Mouse (Mus musculus): ENCODE results near the gene Mrpl21. TPM values are rescaled to one million over a fixed set of nuclear protein-coding genes. Genes with fewer than 3 reads are reported as not detected.

The Mrpl21 gene
- total RNA-seq, 1 experiment, result 105 TPM

DNA sequence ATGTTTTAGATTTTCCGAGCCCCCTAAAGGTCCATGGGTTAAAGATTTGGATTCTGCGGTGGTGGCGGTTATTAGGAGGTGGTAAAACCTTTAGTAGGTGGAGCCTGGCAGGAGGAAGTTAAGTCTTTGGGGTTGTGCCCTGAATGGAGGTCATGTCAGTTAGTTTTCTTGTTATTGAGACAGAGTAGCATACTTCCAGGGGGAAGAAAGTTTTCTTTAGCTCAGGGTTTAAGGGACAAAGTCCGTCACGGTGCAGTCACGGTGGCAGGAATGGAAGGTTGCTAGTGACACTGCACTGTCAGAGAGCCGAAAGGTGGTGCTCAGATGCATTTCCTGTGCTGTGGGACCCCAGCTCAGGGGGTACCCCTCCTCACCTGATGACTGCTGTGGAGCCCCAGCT lies 15.1 kb downstream of the Mrpl21 start:
- DNase-seq (ENCODE audit: low read depth, low spot score), result no peak
- in situ Hi-C loops (cut with MboI; ENCODE audit: low sequenced_read_pairs in 2 of 2, unreplicated experiment in 2 of 2), result no loop called here

DNA sequence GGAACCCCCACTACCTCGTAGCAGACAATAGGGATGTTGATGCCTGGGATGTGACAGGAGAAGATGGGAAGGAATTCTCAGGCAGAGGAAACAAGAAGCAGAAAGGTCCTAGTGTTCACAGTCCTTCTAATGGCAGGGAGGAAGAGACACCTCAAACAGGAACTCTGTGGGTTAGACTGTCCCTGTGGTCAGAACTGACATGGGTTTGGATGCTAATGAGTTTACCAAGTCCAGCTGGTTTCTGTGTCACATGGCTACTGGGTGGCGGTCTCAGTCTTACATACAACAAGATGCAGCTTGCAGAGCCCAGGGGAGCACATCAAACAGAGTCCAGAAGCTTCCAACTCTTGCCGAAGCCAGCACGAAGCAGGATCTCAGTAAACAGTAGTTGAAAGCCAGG lies 21.3 kb downstream of the Mrpl21 start:
- in situ Hi-C loops (cut with MboI; ENCODE audit: low sequenced_read_pairs in 2 of 2, unreplicated experiment in 2 of 2), result no loop called here
- Histone ChIP-seq H3K27ac (ENCODE audit: insufficient read depth, low read depth, low read length, poor library complexity, severe bottlenecking) (no peak overlapping the region), H3K9ac (ENCODE audit: insufficient read depth, low read depth, low read length, poor library complexity, severe bottlenecking) (no peak overlapping the region), H3K9me3 (ENCODE audit: control insufficient read depth, insufficient read depth, low read depth, low read length) (no peaks in the 10 kb centered on the region), H3K4me1 (ENCODE audit: control insufficient read depth in 2 of 2, insufficient read depth in 2 of 2, low read length in 2 of 2, poor library complexity in 1 of 2) (peaks cover 1 to 4% of the 10 kb centered on the region in 2 experiments; a peak in 1 of 4 replicates), H3K4me3 (ENCODE audit: insufficient read depth in 1 of 2, low read depth in 1 of 2, low read length in 2 of 2, poor library complexity in 1 of 2, severe bottlenecking in 1 of 2) (no peak overlapping the region), H3K36me3 (ENCODE audit: control insufficient read depth, insufficient read depth, low read length, poor library complexity, severe bottlenecking) (no peaks in the 10 kb centered on the region)
- TF ChIP-seq ZNF384 (IDR thresholded peaks at IDR 0.05; ENCODE audit: low read depth, low read length) (no peak), ZC3H11A (IDR thresholded peaks at IDR 0.05; ENCODE audit: borderline replicate concordance, low read depth, low read length) (no peak), HCFC1 (IDR thresholded peaks at IDR 0.05; ENCODE audit: borderline replicate concordance, insufficient read depth, low read length) (no peak), MAFK (IDR thresholded peaks at IDR 0.05; ENCODE audit: insufficient read depth, low read depth, low read length) (no peak), CHD2 (IDR thresholded peaks at IDR 0.05; ENCODE audit: low read depth, low read length) (no peak)
- DNase-seq (ENCODE audit: low read depth, low spot score), result no peak

More for the DNA sequence above, 15.1 kb downstream of the Mrpl21 start:
- Histone ChIP-seq H3K4me3 (ENCODE audit: insufficient read depth in 1 of 2, low read depth in 1 of 2, low read length in 2 of 2, poor library complexity in 1 of 2, severe bottlenecking in 1 of 2) (no peak overlapping the region), H3K27ac (ENCODE audit: insufficient read depth, low read depth, low read length, poor library complexity, severe bottlenecking) (no peak overlapping the region), H3K9me3 (ENCODE audit: control insufficient read depth, insufficient read depth, low read depth, low read length) (no peaks in the 10 kb centered on the region), H3K36me3 (ENCODE audit: control insufficient read depth, insufficient read depth, low read length, poor library complexity, severe bottlenecking) (no peaks in the 10 kb centered on the region), H3K9ac (ENCODE audit: insufficient read depth, low read depth, low read length, poor library complexity, severe bottlenecking) (no peak overlapping the region), H3K4me1 (ENCODE audit: control insufficient read depth in 2 of 2, insufficient read depth in 2 of 2, low read length in 2 of 2, poor library complexity in 1 of 2) (peaks cover 0 to 9% of the 10 kb centered on the region in 2 experiments; a peak in 1 of 4 replicates)
- no peak for TF ChIP-seq MAFK (IDR thresholded peaks at IDR 0.05; ENCODE audit: insufficient read depth, low read depth, low read length)
- TF ChIP-seq ZC3H11A (IDR thresholded peaks at IDR 0.05; ENCODE audit: borderline replicate concordance, low read depth, low read length), result no peak
- TF ChIP-seq HCFC1 (IDR thresholded peaks at IDR 0.05; ENCODE audit: borderline replicate concordance, insufficient read depth, low read length), result no peak
- no peak for TF ChIP-seq CHD2 (IDR thresholded peaks at IDR 0.05; ENCODE audit: low read depth, low read length)
- TF ChIP-seq ZNF384 (IDR thresholded peaks at IDR 0.05; ENCODE audit: low read depth, low read length), result no peak

DNA sequence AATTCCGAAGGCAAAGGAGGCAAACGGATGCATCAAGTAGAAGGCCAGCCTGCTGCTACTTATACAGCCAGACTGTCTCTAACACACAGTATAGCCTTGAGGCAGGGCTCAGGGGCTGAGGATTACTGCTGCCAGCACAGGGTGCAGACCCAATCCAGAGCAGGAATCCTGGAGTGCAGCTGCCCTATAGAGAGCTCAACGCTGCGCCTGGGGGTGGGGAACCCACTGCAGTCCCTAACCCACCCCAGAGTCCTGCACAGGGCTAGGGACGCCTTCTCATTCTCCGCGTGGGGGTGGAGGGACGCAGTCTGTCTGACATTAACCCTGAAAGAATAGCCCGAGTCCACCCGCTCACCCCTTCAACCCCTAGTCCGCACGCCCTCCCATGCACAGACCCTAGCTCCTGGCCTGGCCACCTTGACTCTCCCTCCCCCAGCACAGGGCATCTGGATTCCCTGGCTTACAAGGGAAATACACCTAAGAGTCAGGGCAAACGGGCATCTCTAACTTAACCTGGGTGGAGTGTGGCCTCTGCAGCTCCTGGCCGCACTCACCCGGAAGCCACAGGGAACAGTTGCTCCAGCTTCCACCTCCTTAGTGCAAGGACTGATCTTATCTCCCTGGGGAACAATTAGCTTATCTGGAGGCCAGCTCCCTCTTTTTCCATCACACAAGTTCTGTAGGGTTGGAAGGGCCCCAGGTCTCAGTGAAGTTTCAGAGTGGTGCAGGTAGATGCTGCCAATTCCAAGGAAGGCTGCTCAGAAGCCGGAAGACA lies 24.7 kb downstream of the Mrpl21 start:
- peaks cover 1 to 4% of the 10 kb centered on the region in 2 experiments; a peak in 1 of 4 replicates for H3K4me1 ChIP-seq (ENCODE audit: control insufficient read depth in 2 of 2, insufficient read depth in 2 of 2, low read length in 2 of 2, poor library complexity in 1 of 2)
- no peaks in the 10 kb centered on the region for H3K36me3 ChIP-seq (ENCODE audit: control insufficient read depth, insufficient read depth, low read length, poor library complexity, severe bottlenecking)
- TF ChIP-seq CHD2 (IDR thresholded peaks at IDR 0.05; ENCODE audit: low read depth, low read length), result no peak
- no peak for TF ChIP-seq ZNF384 (IDR thresholded peaks at IDR 0.05; ENCODE audit: low read depth, low read length)
- no peak for TF ChIP-seq HCFC1 (IDR thresholded peaks at IDR 0.05; ENCODE audit: borderline replicate concordance, insufficient read depth, low read length)
- TF ChIP-seq MAFK (IDR thresholded peaks at IDR 0.05; ENCODE audit: insufficient read depth, low read depth, low read length), result no peak
- no peak for TF ChIP-seq ZC3H11A (IDR thresholded peaks at IDR 0.05; ENCODE audit: borderline replicate concordance, low read depth, low read length)
- DNase-seq (ENCODE audit: low read depth, low spot score), result no peak
- H3K9me3 ChIP-seq (ENCODE audit: control insufficient read depth, insufficient read depth, low read depth, low read length), result no peaks in the 10 kb centered on the region
- in situ Hi-C loops (cut with MboI; ENCODE audit: low sequenced_read_pairs in 2 of 2, unreplicated experiment in 2 of 2), result no loop called here
- H3K4me3 ChIP-seq (ENCODE audit: insufficient read depth in 1 of 2, low read depth in 1 of 2, low read length in 2 of 2, poor library complexity in 1 of 2, severe bottlenecking in 1 of 2), result peak overlapping the region; percentile 16 to 44; a peak in 1 of 4 replicates
- no peak overlapping the region for H3K27ac ChIP-seq (ENCODE audit: insufficient read depth, low read depth, low read length, poor library complexity, severe bottlenecking)
- peak overlapping the region; percentile 47 for H3K9ac ChIP-seq (ENCODE audit: insufficient read depth, low read depth, low read length, poor library complexity, severe bottlenecking)

DNA sequence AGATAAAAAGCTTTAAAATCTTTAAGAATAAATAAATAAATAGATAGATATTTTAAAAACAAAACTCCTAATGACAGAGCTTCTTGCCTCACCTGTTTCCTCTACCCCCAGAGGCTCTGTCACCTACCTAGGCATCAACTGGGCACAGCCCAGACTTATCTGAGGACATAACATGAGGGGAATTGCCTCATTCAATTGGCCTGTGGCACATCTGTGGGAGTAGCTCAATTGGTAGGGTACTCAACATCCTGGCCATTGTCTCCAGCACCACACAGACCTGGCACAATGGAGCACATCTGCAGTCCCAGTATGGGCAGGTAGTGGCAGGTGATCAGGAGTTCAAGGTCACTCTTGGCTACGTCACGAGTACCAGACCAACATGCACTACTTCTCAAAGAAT lies 36.6 kb downstream of the Mrpl21 start:
- no peak overlapping the region for H3K4me3 ChIP-seq (ENCODE audit: insufficient read depth in 1 of 2, low read depth in 1 of 2, low read length in 2 of 2, poor library complexity in 1 of 2, severe bottlenecking in 1 of 2)
- no peak overlapping the region for H3K27ac ChIP-seq (ENCODE audit: insufficient read depth, low read depth, low read length, poor library complexity, severe bottlenecking)
- H3K4me1 ChIP-seq (ENCODE audit: control insufficient read depth in 2 of 2, insufficient read depth in 2 of 2, low read length in 2 of 2, poor library complexity in 1 of 2), result peaks cover 0 to 5% of the 10 kb centered on the region in 2 experiments; a peak in 2 of 4 replicates
- in situ Hi-C loops (cut with MboI; ENCODE audit: low sequenced_read_pairs in 2 of 2, unreplicated experiment in 2 of 2), result no loop called here
- H3K36me3 ChIP-seq (ENCODE audit: control insufficient read depth, insufficient read depth, low read length, poor library complexity, severe bottlenecking), result no peaks in the 10 kb centered on the region
- no peak for DNase-seq (ENCODE audit: low read depth, low spot score)
- H3K9ac ChIP-seq (ENCODE audit: insufficient read depth, low read depth, low read length, poor library complexity, severe bottlenecking), result no peak overlapping the region
- no peaks in the 10 kb centered on the region for H3K9me3 ChIP-seq (ENCODE audit: control insufficient read depth, insufficient read depth, low read depth, low read length)
- TF ChIP-seq MAFK (IDR thresholded peaks at IDR 0.05; ENCODE audit: insufficient read depth, low read depth, low read length) (no peak), HCFC1 (IDR thresholded peaks at IDR 0.05; ENCODE audit: borderline replicate concordance, insufficient read depth, low read length) (no peak), ZC3H11A (IDR thresholded peaks at IDR 0.05; ENCODE audit: borderline replicate concordance, low read depth, low read length) (no peak), ZNF384 (IDR thresholded peaks at IDR 0.05; ENCODE audit: low read depth, low read length) (no peak), CHD2 (IDR thresholded peaks at IDR 0.05; ENCODE audit: low read depth, low read length) (no peak)
